Mouse (Mus musculus) CD8-positive naive resting alpha-beta T cell, adult 57 days (primary cell): ENCODE measurements around the gene 1110004F10Rik. TPM values are rescaled to one million over a fixed set of nuclear protein-coding genes. Genes with fewer than 3 reads are reported as not detected.

Experiments
- total RNA-seq: library from RNA; stranded (reverse); gene quantifications from one replicate; pipeline ENCODE4 v1.2.4, GENCODE M21; 2023

Gene 1110004F10Rik
- total RNA-seq, result 67.2 TPM

GRCm38 (mm10) chr7:116039196-116039537 is at the start of gene 1110004F10Rik:
Gene 1110004F10Rik (plus strand): TSS chr7:116039397.

GRCm38 (mm10) chr7:116038511-116038910 is 686 bp upstream of the 1110004F10Rik start, which contains the start of gene Sox6:
Gene Sox6 (minus strand): TSS chr7:116038796.

GRCm38 (mm10) chr7:116084366-116084765 is 45.2 kb downstream of the 1110004F10Rik start, which contains the start of gene Gm4353:
Gene Gm4353 (minus strand): TSS chr7:116084635.

Other genes starting within 250 kb of the 1110004F10Rik start
- not detected for gene Sox6, start 601 bp upstream of the 1110004F10Rik start, total RNA-seq
- gene Gm4353, start 45.2 kb downstream of the 1110004F10Rik start, total RNA-seq, result 3.4 TPM